Mouse (Mus musculus) 3134 (cell line): ENCODE measurements around the gene Serp1.
"Not testable (repeated sequence)": the region's sequence is repeated elsewhere in the genome, so short reads cannot be mapped to it uniquely, and the experiment has no call there.

Experiments
- DNase-seq: peaks from one replicate; pipeline ENCODE4 v3.0.0-alpha.2; 2011; ENCODE audit warnings: low spot score; ENCODE audit not compliant: insufficient read length; ENCODE audit errors: extremely low read depth

Gene Serp1

DNA sequence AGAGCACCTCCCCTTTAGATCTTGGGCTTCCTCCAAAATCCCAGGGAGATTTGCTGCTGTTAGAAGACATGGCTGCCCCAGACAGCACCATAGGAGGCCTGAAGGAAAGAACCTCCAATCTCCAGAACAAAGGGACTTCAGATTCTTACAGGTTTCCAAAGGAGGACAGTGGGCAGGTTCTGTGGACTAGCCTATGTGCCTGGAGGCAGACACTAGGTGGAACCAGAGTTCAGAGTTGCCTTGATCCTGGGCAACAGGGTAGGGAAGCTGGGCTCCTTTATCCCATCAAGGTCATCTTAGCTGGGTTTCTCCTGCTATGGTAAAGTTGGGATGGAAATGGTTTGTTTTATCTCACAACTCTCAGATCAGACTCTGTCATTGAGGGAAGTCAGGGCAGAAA lies 14.1 kb downstream of the Serp1 start:
- DNase-seq, result no peak

DNA sequence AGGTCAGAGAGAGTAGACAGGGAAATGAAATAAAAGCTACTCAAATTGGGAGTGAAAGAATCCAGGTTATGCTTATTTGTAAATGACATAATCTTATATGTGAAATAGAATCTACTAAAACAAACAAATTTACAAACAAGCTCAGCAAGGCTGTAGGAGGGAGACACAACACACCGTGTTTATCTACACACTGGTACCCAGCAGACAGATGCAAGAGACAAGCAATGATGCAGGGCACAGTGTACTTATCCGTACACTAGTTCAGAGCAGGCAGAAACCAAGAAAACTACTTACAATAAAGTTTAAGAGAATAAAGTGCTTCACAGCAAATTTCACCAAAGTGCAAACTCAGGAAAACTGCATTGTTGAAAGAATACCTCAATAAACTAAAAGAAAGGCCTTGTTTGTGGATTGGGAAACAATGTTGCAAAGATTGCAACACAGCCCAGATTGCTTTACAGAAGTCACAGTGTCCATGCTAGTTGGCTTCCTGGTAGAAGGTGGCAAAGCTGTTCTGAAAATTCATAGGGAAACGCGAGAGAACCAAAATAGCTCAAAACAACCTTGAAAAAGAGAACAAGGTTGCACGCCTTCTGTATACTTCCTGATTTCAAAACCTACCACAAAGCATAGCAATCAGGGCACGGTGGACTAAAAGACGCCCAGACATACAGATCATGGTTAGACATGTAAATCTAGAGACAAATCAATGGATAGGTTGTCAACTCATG lies 17.5 kb downstream of the Serp1 start:
- no peak for DNase-seq

DNA sequence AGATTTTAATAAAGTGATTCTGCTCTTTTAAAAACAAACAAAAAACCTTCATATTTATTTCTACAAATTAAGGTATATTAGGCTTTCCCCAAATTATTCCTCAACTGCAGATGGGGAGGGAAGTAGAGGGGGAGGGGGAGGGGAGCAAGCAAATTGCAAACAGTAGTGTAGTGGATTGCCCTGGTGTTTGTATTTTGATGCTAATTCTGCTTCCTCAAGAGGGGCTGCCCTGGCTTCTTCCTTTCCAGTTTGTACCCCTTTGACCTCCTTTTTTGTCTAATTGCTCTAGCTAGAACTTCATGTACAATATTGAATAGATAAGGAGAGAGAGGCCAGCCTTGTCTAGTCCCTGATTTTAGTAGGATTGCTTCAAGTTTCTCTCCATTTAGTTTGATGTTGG lies 21.0 kb downstream of the Serp1 start:
- no peak for DNase-seq

DNA sequence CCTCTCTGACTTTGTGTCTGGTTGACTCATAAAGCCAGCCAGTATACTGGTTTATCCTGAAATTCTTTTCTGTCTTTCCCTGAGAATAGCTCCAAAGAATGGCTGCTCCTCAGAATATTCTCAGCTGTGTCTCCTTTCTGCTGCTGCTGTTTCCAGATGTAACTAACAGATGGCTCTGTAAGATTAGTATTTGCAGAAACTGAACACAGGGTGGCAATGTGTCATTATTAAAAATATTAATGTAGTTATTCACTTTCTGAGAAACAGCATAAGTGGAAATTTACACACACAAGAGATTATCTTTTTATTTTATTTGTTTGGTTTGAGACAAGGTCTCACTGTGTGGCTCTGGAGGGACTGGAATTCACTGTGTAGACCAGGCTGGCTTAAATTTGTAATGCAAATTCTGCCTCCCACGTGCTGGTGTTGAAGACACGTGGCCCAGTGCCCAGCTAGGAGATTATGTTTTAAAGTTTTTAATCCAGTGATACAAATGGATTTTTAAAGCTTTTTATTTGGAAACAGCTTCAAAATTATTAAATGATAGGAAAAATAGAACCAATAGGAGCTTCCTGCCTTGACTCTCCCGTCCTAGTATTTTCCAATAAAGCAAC lies 21.9 kb downstream of the Serp1 start:
- no peak for DNase-seq

DNA sequence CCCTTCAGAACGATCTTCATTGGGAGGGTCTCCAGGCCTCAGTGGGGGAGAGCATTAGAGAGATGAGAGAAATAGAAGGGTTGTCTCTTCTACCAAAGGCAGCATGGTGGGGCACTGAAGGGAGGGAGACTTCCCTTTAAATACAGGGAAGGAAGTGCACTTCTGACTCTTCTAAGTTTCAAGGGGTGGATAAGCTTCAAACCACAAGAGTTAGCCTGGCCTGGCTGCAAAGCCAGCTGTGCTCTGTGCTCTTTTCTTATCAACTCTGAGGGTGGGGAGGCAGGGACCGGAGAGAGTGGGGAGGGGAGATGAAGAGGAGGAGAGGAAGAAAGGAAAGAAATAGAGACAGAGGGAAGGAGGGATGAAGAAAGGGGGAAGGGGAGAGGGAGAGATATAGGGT lies 23.7 kb downstream of the Serp1 start:
- DNase-seq, result no peak

DNA sequence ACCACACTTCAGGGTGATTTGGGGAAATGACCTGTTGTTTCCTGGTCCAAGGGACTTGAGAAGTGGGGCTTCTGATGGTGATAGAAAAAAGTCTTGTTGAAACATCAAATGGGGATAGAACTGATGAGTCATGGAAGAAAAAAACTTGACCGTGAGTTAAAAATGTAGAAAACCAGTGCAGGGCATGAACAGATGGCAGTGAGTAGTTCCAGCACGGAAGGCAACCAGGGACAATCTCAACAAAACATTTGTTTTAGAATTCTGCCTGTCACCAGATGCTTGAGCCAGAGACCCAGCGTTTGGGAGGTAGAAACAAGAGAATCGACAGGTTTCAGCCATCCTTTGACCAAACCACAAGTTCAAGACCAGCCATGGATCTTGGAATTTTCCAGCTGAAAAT lies 32.1 kb downstream of the Serp1 start:
- DNase-seq, result no peak

DNA sequence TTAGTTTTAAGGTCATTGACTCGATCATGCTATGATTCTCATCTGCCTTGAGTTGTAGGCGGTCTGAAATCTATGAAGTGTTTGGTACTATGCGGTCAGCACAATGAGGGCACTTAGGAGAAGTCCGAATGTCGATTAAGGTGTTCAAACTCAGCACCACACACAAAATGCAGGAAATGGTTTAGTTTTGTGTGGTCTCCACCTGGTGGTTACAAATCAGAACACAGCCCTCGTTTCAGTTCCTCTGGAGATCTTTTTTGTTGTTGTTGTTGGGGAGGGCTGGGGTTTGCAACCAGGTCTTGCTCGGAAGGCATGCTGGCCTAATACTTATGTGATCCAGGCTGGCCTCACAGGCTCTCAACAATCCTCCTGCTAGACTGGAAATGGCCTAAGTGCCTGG lies 34.9 kb downstream of the Serp1 start:
- DNase-seq, result no peak

DNA sequence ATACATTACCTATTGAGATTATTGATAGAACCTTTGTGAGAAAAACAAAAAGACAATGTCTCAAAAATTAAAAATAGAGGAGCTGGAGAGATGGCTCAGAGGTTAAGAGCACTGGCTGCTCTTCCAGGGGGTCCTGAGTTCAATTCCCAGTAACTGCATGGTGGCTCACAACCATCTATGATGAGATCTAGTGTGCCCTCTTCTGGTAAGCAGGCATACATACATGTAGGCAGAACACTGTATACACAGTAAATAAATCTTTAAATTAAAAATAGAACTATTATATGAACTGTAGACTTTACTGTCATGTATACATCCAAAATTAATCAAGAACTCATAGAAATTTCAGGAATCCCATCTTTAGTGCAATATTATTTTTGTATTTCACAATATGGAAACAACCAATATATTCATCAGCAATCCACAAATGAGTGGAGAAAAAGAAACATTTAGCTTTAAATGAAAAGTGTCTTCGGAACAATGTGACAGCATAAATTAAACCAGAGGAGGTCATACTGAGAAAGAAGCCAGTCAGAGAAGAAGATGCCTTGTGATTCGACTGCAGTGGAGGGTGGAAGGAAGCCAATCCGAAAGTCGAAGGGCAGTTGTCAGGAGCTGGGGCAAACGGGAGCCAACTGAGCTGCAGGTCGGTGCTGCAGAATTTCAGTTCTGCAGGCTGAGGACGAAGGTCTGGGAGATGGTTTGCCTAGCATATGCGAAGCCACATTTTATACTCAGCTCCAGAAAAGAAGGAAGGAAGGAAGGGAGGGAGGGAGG lies 37.5 kb downstream of the Serp1 start:
- no peak for DNase-seq

DNA sequence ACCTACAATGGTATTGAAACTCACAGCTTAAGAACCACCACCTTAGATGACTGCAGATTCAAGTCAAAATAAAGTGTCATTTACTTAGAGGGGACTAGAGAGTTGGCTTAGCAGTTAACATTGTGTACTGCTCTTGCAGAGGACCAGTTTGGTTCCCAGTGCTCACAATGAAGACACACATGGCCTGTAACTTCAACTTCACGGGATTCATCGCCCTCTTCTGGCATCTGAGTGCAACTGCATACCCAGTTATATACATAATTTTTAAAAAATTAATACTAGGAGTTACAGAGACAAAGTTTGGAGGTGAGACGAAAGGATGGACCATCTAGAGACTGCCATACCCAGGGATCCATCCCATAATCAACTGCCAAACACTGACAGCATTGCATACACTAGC lies 38.6 kb downstream of the Serp1 start:
- no peak for DNase-seq

DNA sequence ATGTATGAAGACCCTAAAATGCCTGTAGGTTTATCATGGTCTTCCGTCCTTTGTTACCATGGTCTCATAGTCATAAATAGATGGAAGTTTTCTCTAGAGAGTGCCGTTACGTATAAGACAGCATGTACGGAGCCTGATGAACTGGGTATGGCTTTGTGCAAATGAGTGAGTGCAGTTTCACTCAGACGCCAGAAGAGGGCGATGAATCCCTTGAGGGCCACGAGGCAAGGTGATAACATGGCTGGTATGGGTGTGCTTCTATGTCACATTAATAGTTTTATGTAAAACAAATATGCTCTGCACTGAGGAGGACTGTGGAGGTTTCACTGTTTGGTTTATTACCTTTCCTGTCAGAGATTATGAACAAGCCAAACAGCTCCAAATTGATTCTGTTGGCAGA lies 39.8 kb downstream of the Serp1 start:
- DNase-seq, result no peak

DNA sequence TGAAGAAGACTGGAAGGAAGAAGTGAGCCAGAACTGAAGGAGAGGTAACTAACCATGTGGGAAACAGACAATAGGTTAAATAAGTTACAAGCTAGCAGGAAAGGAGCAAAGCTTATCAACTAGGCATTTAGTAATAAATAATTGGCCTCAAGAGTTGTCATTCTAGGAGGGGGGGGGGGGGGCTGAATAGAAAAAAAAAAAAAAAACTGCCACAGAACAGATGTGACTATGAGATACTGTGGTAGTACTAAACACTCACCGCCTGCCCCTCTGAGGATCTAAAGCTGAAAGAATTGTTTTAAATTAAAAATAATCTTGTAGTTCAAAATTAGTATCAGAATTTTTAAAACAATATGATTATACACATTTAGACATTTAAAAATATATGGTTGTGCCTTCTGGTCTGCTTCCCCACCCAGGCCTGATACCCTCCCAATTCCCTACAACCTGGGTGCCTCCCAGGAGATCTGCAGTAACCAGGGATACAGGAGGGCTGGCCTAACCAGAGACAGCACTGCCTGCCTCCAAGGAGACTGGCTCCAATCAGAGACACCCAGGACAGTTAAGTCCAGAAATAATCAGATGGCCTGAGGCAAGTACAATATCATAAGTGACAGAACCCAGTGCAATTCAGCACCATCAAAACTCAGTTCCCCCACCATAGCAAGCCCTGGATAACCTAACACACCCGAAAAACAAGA lies 46.8 kb downstream of the Serp1 start:
- DNase-seq, result no peak

DNA sequence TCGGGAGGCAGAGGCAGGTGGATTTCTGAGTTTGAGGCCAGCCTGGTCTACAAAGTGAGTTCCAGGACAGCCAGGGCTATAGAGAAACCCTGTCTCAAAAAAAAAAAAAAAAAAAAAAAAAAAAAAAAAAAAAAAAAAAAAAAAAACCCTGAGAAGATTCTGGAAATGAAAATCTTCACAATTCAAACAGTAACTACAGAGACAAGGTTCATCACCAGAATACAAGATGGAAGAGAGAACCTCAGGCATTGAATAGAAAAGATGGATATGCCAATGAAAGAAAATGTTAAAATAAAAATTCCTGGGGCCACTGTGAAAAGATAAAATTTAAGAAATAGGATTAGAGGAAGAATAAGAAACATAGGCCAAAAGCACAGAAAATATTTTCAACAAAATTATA lies 50.4 kb downstream of the Serp1 start:
- DNase-seq, result not testable (repeated sequence)
